Mouse (Mus musculus) heart, embryonic 13.5 days (tissue): ENCODE measurements at regions not wholly inside any gene's neighbourhood (a gene's known extent, or its start where the extent isn't known, plus 50 kb on each side); places are given as distances from the start of the nearest gene placed in this dataset.

Experiments
- ATAC-seq: fragments of 200-750 bp; cut with Nextera tagmentation; 2 replicates; pipeline ENCODE4 v1.8.0; 2017; ENCODE audit warnings: moderate TSS enrichment; ENCODE audit not compliant: insufficient number of reproducible peaks, low FRiP score, low TSS enrichment; ENCODE audit errors: extremely low read depth
- H3K27ac ChIP-seq: fragments of 300-500 bp; sonication (generic); replicated peaks from 2 replicates; pipeline ENCODE4 v1.5.1; 2015; ENCODE audit warnings: moderate library complexity, mild to moderate bottlenecking, inconsistent platforms
- H3K27me3 ChIP-seq: fragments of 300-500 bp; sonication (generic); replicated peaks from 2 replicates; pipeline ENCODE4 v1.6.1; 2015; ENCODE audit warnings: mild to moderate bottlenecking, inconsistent platforms
- H3K36me3 ChIP-seq: fragments of 300-500 bp; sonication (generic); 2 replicates; pipeline ENCODE4 v1.6.1; 2015; ENCODE audit warnings: mild to moderate bottlenecking, inconsistent platforms
- H3K4me1 ChIP-seq: fragments of 300-500 bp; sonication (generic); 2 replicates; pipeline ENCODE4 v1.6.1; 2015; ENCODE audit warnings: inconsistent platforms
- H3K4me2 ChIP-seq: fragments of 300-500 bp; sonication (generic); 2 replicates; pipeline ENCODE4 v1.6.1; 2015; ENCODE audit warnings: inconsistent platforms, mild to moderate bottlenecking, moderate library complexity
- H3K4me3 ChIP-seq: fragments of 300-500 bp; sonication (generic); 2 replicates; pipeline ENCODE4 v1.5.1; 2015; ENCODE audit warnings: moderate library complexity, mild to moderate bottlenecking, inconsistent platforms
- H3K9ac ChIP-seq: fragments of 300-500 bp; sonication (generic); 2 replicates; pipeline ENCODE4 v1.6.1; 2015; ENCODE audit warnings: inconsistent platforms, mild to moderate bottlenecking, moderate library complexity
- H3K9me3 ChIP-seq: fragments of 300-500 bp; sonication (generic); 2 replicates; pipeline ENCODE4 v1.6.1; 2016; ENCODE audit warnings: inconsistent platforms
- WGBS: fragments of 180-500 bp; shearing (Covaris S2); methylation state at CpG from one replicate; pipeline ENCODE4 v1.1.7; 2015; ENCODE audit warnings: mixed read lengths; 5-methylcytosine and 5-hydroxymethylcytosine counted together

- Histone ChIP-seq H3K9ac (no peak overlapping the region), H3K4me2 (no peak overlapping the region), H3K27me3 (no peaks in the 10 kb centered on the region), H3K4me1 (peaks cover 13% of the 10 kb centered on the region), H3K4me3 (no peak overlapping the region), H3K27ac (no peak overlapping the region), H3K36me3 (no peaks in the 10 kb centered on the region), H3K9me3 (no peaks in the 10 kb centered on the region)
- WGBS = 72% methylated on average over 6 of the region's 6 CpGs
- no peak for ATAC-seq
These were observed 197.2 kb upstream of the Eef2kmt start for GRCm38 (mm10) chr16:5452971-5453370.

GRCm38 (mm10) chr16:5445776-5446175 lies 190.0 kb upstream of the Eef2kmt start:
- no peaks in the 10 kb centered on the region for H3K4me1 ChIP-seq
- 55% methylated on average over 6 of the region's 6 CpGs for WGBS
- ATAC-seq = no peak
- H3K27me3 ChIP-seq = no peaks in the 10 kb centered on the region
- H3K4me2 ChIP-seq = no peak overlapping the region
- H3K27ac ChIP-seq = no peak overlapping the region
- H3K4me3 ChIP-seq = no peak overlapping the region
- H3K9ac ChIP-seq = no peak overlapping the region
- H3K36me3 ChIP-seq = no peaks in the 10 kb centered on the region
- H3K9me3 ChIP-seq = no peaks in the 10 kb centered on the region

GRCm38 (mm10) chr16:5444785-5445184 lies 189.0 kb upstream of the Eef2kmt start:
- Histone ChIP-seq H3K36me3 (no peaks in the 10 kb centered on the region), H3K9ac (no peak overlapping the region), H3K27ac (no peak overlapping the region), H3K4me1 (peaks cover 4% of the 10 kb centered on the region; the same call in 1 of the 2 replicates), H3K4me2 (no peak overlapping the region), H3K9me3 (no peaks in the 10 kb centered on the region), H3K4me3 (no peak overlapping the region), H3K27me3 (no peaks in the 10 kb centered on the region)
- no peak for ATAC-seq
- WGBS = 58% methylated on average over 2 of the region's 2 CpGs

- H3K27me3 ChIP-seq = no peaks in the 10 kb centered on the region; the same call in 1 of the 2 replicates
- no peak overlapping the region for H3K9ac ChIP-seq
- ATAC-seq = no peak
- no peak overlapping the region for H3K4me3 ChIP-seq
- 36% methylated on average over 2 of the region's 2 CpGs for WGBS
- peaks cover 10% of the 10 kb centered on the region; the same call in 1 of the 2 replicates for H3K4me1 ChIP-seq
- 0 out of 2 replicates have a peak, but pooled peaks cover 3% of the 10 kb centered on the region for H3K9me3 ChIP-seq
- H3K4me2 ChIP-seq = no peak overlapping the region
- H3K36me3 ChIP-seq = no peaks in the 10 kb centered on the region
- no peak overlapping the region for H3K27ac ChIP-seq
These were observed 183.9 kb upstream of the Eef2kmt start for GRCm38 (mm10) chr16:5439717-5440116.

GRCm38 (mm10) chr16:5438405-5438804 lies 182.6 kb upstream of the Eef2kmt start:
- Histone ChIP-seq H3K27me3 (no peaks in the 10 kb centered on the region; the same call in 1 of the 2 replicates), H3K4me1 (peaks cover 19% of the 10 kb centered on the region), H3K9me3 (0 out of 2 replicates have a peak, but pooled peaks cover 3% of the 10 kb centered on the region), H3K4me2 (no peak overlapping the region), H3K9ac (no peak overlapping the region), H3K4me3 (no peak overlapping the region), H3K36me3 (no peaks in the 10 kb centered on the region), H3K27ac (no peak overlapping the region)
- ATAC-seq = no peak
- WGBS = 64% methylated on average over 2 of the region's 2 CpGs

GRCm38 (mm10) chr16:5431689-5432088 lies 175.9 kb upstream of the Eef2kmt start:
- Histone ChIP-seq H3K4me2 (peak overlapping the region; percentile 64), H3K9me3 (no peaks in the 10 kb centered on the region), H3K27ac (peak overlapping the region; percentile 91)

GRCm38 (mm10) chr16:5431111-5431510 lies 175.3 kb upstream of the Eef2kmt start:
- WGBS = 19% methylated on average over 3 of the region's 3 CpGs
- Histone ChIP-seq H3K9ac (peak overlapping the region; percentile 69), H3K9me3 (no peaks in the 10 kb centered on the region), H3K36me3 (no peaks in the 10 kb centered on the region), H3K4me3 (peak overlapping the region; percentile 39), H3K27ac (peak overlapping the region; percentile 91), H3K4me2 (peak overlapping the region; percentile 64), H3K4me1 (peaks cover 46% of the 10 kb centered on the region), H3K27me3 (no peaks in the 10 kb centered on the region)
- peak; percentile 83 for ATAC-seq

More at GRCm38 (mm10) chr16:5431689-5432088, 175.9 kb upstream of the Eef2kmt start:
- H3K36me3 ChIP-seq = no peaks in the 10 kb centered on the region
- peaks cover 46% of the 10 kb centered on the region for H3K4me1 ChIP-seq
- H3K4me3 ChIP-seq = peak overlapping the region; percentile 39
- 43% methylated on average over 5 of the region's 5 CpGs for WGBS
- H3K9ac ChIP-seq = peak overlapping the region; percentile 69
- ATAC-seq = peak; percentile 12; the same call in 1 of the 2 replicates
- H3K27me3 ChIP-seq = no peaks in the 10 kb centered on the region; the same call in 1 of the 2 replicates

- H3K4me3 ChIP-seq = no peak overlapping the region
- H3K4me1 ChIP-seq = peaks cover 46% of the 10 kb centered on the region
- no peaks in the 10 kb centered on the region for H3K27me3 ChIP-seq
- no peak overlapping the region for H3K4me2 ChIP-seq
- no peak overlapping the region for H3K9ac ChIP-seq
- ATAC-seq = no peak
- H3K27ac ChIP-seq = no peak overlapping the region
- H3K36me3 ChIP-seq = no peaks in the 10 kb centered on the region
- no peaks in the 10 kb centered on the region for H3K9me3 ChIP-seq
- 76% methylated on average over 2 of the region's 2 CpGs for WGBS
These were observed 173.7 kb upstream of the Eef2kmt start for GRCm38 (mm10) chr16:5429466-5429865.

GRCm38 (mm10) chr16:5425908-5426307 lies 170.1 kb upstream of the Eef2kmt start:
- Histone ChIP-seq H3K4me1 (peaks cover 19% of the 10 kb centered on the region), H3K4me2 (no peak overlapping the region), H3K4me3 (no peak overlapping the region), H3K36me3 (no peaks in the 10 kb centered on the region), H3K27me3 (no peaks in the 10 kb centered on the region), H3K27ac (no peak overlapping the region), H3K9ac (no peak overlapping the region), H3K9me3 (no peaks in the 10 kb centered on the region)
- 69% methylated on average over 2 of the region's 2 CpGs for WGBS
- no peak for ATAC-seq

- Histone ChIP-seq H3K9ac (no peak overlapping the region), H3K36me3 (no peaks in the 10 kb centered on the region), H3K4me1 (peaks cover 17% of the 10 kb centered on the region), H3K27ac (no peak overlapping the region), H3K9me3 (no peaks in the 10 kb centered on the region), H3K4me2 (no peak overlapping the region), H3K4me3 (no peak overlapping the region), H3K27me3 (no peaks in the 10 kb centered on the region)
- WGBS = 80% methylated on average over 6 of the region's 6 CpGs
- ATAC-seq = no peak
These were observed 166.3 kb upstream of the Eef2kmt start for GRCm38 (mm10) chr16:5422041-5422440.

GRCm38 (mm10) chr16:5421591-5421990 lies 165.8 kb upstream of the Eef2kmt start:
- Histone ChIP-seq H3K9me3 (no peaks in the 10 kb centered on the region), H3K4me3 (no peak overlapping the region), H3K4me1 (peaks cover 17% of the 10 kb centered on the region), H3K4me2 (no peak overlapping the region), H3K36me3 (no peaks in the 10 kb centered on the region), H3K27me3 (no peaks in the 10 kb centered on the region), H3K9ac (no peak overlapping the region), H3K27ac (no peak overlapping the region)
- 77% methylated on average over 5 of the region's 5 CpGs for WGBS
- no peak for ATAC-seq

GRCm38 (mm10) chr16:5419467-5419866 lies 163.7 kb upstream of the Eef2kmt start:
- ATAC-seq = no peak
- 69% methylated on average over 3 of the region's 3 CpGs for WGBS
- no peaks in the 10 kb centered on the region for H3K27me3 ChIP-seq
- H3K4me2 ChIP-seq = no peak overlapping the region
- peak overlapping the region; percentile 66; the same call in 1 of the 2 replicates for H3K27ac ChIP-seq
- no peaks in the 10 kb centered on the region for H3K9me3 ChIP-seq
- no peak overlapping the region for H3K9ac ChIP-seq
- H3K4me3 ChIP-seq = no peak overlapping the region
- peaks cover 17% of the 10 kb centered on the region for H3K4me1 ChIP-seq
- H3K36me3 ChIP-seq = no peaks in the 10 kb centered on the region
